Mouse (Mus musculus) liver, adult 2 months (tissue): ENCODE results near the gene Sart3.

Experiments used
- CTCF ChIP-seq: fragments of 200-500 bp; IDR thresholded peaks from 2 replicates; pipeline ENCODE4 v1.5.1; 2011; ENCODE audit warnings: low read depth, low read length, control low read depth
- POLR2A ChIP-seq: fragments of 200-500 bp; IDR thresholded peaks from 2 replicates; pipeline ENCODE4 v1.6.1; 2011; ENCODE audit warnings: low read length, control low read depth; ENCODE audit not compliant: insufficient read depth; ENCODE audit errors: extremely low read depth

GRCm38 (mm10) chr5:113780082-113780752, 7.9 kb upstream of the Sart3 start:
- no peak for TF ChIP-seq POLR2A
- no peak for TF ChIP-seq CTCF
